ENCODE assay signal across 8 mouse cellular contexts in the genomic region with DNA sequence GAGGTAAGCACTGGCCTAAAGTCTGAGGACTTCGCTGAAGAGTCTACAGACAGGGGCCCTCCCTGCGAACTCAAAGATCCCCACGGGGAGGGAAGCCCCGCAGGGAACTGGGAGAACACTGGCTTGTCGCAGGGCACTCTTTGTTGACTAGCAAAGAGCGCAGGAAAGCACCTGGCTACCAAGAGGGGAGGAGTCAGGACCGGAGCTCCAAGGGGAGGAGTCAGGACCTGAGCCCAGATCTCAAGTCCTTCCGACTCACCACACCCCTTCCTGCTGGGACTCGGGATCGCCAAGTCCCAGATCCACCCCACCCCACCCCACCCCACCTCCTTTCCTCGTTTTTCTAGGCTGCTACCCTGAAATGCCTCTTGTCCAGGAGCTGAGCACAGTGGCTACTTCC. TPM values are rescaled to one million over a fixed set of nuclear protein-coding genes. Genes with fewer than 3 reads are reported as not detected.
DNase-seq lines count a peak whose midpoint lies in the region; ATAC-seq and TF ChIP-seq lines count a peak whose summit lies in the region.

No protein-coding gene starts in this region.

- no peak overlapping the region for H3K9ac ChIP-seq in midbrain, embryonic 12.5 days (replicated peaks)

- no peaks in the 10 kb centered on the region for H3K36me3 ChIP-seq in E14TG2a.4 (ENCODE audit: insufficient read depth, low read length)
- H3K36me3 ChIP-seq in limb, embryonic 10.5 days, result no peaks in the 10 kb centered on the region
- H3K36me3 ChIP-seq in midbrain, embryonic 12.5 days, result no peaks in the 10 kb centered on the region

- H3K4me3 ChIP-seq in E14TG2a.4 (replicated peaks; ENCODE audit: low read length), result peak overlapping the region; percentile 71
- H3K4me3 ChIP-seq in limb, embryonic 10.5 days, result peak overlapping the region; percentile 45
- H3K4me3 ChIP-seq in midbrain, embryonic 12.5 days, result peak overlapping the region; percentile 7; the same call in 1 of the 2 replicates

- 1% methylated on average over 11 of the region's 11 CpGs for WGBS in limb, embryonic 10.5 days
- under 1% methylated on average over 11 of the region's 11 CpGs for WGBS in midbrain, embryonic 12.5 days

- peak; percentile 51 for DNase-seq in embryo, embryonic 9.5 days (ENCODE audit: extremely low spot score)
- peak; percentile 34 for DNase-seq in heart, postnatal 25 days (ENCODE audit: low spot score)
- DNase-seq in limb, embryonic 10.5 days (ENCODE audit: low spot score), result peak; percentile 41
- DNase-seq in cerebellum, postnatal 36 days, result no peak
- DNase-seq in frontal cortex, postnatal 10 days (ENCODE audit: low spot score in 2 of 2), result no peak

- ATAC-seq in midbrain, embryonic 12.5 days (ENCODE audit: low FRiP score, low read depth), result no peak
- ATAC-seq in erythroid progenitor cell, adult 5-6 weeks (replicated peaks; ENCODE audit: low FRiP score, poor library complexity, severe bottlenecking), result no peak

- peak overlapping the region; percentile 59 for H3K27ac ChIP-seq in limb, embryonic 10.5 days
- no peak overlapping the region for H3K27ac ChIP-seq in midbrain, embryonic 12.5 days (replicated peaks)

- no peak for TF ChIP-seq CTCF in E14TG2a.4 (conservative IDR thresholded peaks at IDR 0.05; ENCODE audit: low read length)

- no peaks in the 10 kb centered on the region for H3K9me3 ChIP-seq in E14TG2a.4 (ENCODE audit: low read length)
- H3K9me3 ChIP-seq in limb, embryonic 10.5 days (replicated peaks), result no peaks in the 10 kb centered on the region
- H3K9me3 ChIP-seq in midbrain, embryonic 12.5 days, result no peaks in the 10 kb centered on the region

- H3K4me2 ChIP-seq in midbrain, embryonic 12.5 days (replicated peaks), result peak overlapping the region; percentile 38

- H3K4me1 ChIP-seq in E14TG2a.4 (replicated peaks; ENCODE audit: low read depth, low read length), result peaks cover 36% of the 10 kb centered on the region
- peaks cover 44% of the 10 kb centered on the region for H3K4me1 ChIP-seq in limb, embryonic 10.5 days
- peaks cover 15% of the 10 kb centered on the region for H3K4me1 ChIP-seq in midbrain, embryonic 12.5 days

- intact Hi-C loops in heart, postnatal 25 days (cut with DNase I), result no loop called here

- no peaks in the 10 kb centered on the region for H3K27me3 ChIP-seq in E14TG2a.4 (ENCODE audit: insufficient read depth, low read length)
- no peaks in the 10 kb centered on the region for H3K27me3 ChIP-seq in limb, embryonic 10.5 days (ENCODE audit: low read depth, poor library complexity, severe bottlenecking)
- 0 out of 2 replicates have a peak, but pooled peaks cover 15% of the 10 kb centered on the region for H3K27me3 ChIP-seq in midbrain, embryonic 12.5 days

RNA-seq across cellular contexts. Expression of gene Clmn, which starts 19.2 kb away (rescaled TPM):
- 1 to 10 TPM; 2.8 to 3.5 TPM for total RNA-seq in heart, postnatal 25 days (2021)
- 2.0 and 3.0 TPM in 2 replicates for polyA plus RNA-seq in limb, embryonic 10.5 days (2016; fragmentation: Nextera tagmentation; extraction: Ambion mirVana)
- polyA plus RNA-seq in midbrain, embryonic 12.5 days (2016; fragmentation: Nextera tagmentation; extraction: Ambion mirVana), result 2.2 and 2.5 TPM in 2 replicates
- not detected in 2 replicates for total RNA-seq in erythroid progenitor cell, adult 5-6 weeks (2015; ENCODE audit: low replicate concordance)
- not detected in 2 replicates for total RNA-seq in erythroid progenitor cell, adult 5-6 weeks (2017; ENCODE audit: low replicate concordance)

Comparison
In these comparisons a context has a peak if more than half of its experiments do, and no peak if none do; other contexts are left out.
1. H3K4me3 ChIP-seq: peak in every context shown above with its lines; median percentile 71 in E14TG2a.4; 45 in limb, embryonic 10.5 days; 7 in midbrain, embryonic 12.5 days.
2. DNase-seq: peak in embryo, embryonic 9.5 days (single experiment), heart, postnatal 25 days (single experiment) and limb, embryonic 10.5 days (single experiment); none in cerebellum, postnatal 36 days (0 of 2) and frontal cortex, postnatal 10 days (0 of 2).